Mouse (Mus musculus) embryonic stem cell, embryonic (primary cell): Measurements from ENCODE around the gene Lrrc39.

Experiments used
- CTCF ChIA-PET, 4 experiments: fragments of 300-600 bp in 2 of 4; fragments of 350-600 bp in 2 of 4; sonication (Branson Sonifier 250); formaldehyde crosslinking; loops; one replicate each; lab custom pipeline; 2022; ENCODE audit warnings: inconsistent platforms in 2 of 4; lab: Charles Lee
- POLR2A ChIA-PET, 4 experiments: fragments of 300-600 bp in 2 of 4; fragments of 350-600 bp in 2 of 4; sonication (Branson Sonifier 250); formaldehyde crosslinking; loops; one replicate each; lab custom pipeline; 2022; ENCODE audit warnings: antibody characterized with exemption in 4 of 4, inconsistent platforms in 1 of 4; lab: Charles Lee

Gene Lrrc39

DNA sequence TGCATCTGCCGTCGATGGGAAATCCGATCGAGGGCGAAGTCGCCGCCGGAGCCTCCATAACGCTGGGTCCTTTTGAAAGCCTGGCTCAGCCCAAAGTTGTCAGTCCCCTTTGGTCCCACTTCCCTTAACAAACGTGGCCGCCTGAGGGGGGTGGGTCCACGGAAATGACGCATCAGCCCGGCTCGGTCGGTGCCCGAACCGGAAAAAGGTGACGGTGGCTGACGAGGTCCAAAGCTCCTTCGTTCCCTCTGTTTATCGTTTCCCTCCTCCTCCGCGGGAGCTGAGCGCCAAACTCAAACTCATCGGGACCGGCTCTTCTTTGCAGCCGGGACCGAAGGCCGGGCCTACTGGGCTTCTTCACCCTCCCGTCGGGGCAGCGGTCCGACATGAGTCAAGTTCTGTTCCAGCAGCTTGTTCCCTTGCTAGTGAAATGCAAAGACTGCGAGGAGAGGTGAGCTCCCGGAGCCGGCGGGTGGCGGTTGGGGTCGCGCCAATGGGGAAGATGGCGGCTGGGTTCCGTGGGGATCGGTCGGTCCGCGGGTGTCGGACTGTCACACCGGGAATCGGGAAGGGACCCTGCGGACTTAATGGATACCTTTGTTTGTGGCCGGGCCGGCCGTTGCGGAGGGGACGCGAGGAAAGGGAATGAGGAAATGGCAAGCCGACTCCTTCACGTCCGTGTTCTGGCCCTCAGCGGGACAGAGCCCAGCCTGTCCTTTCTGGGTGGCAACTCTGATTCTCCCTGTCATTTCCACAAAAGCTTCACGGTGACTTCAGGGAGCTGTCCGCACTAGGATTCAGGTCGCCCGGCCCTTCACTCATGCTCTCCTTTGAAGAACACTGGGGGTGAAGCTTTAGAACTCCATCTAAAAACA is 32.2 kb downstream of the Lrrc39 start, which contains the start of gene Sass6:
Sass6 (plus strand) TSS at position 255 of the 875 bp plus-strand sequence.
- POLR2A ChIA-PET, result interaction anchor here in 3 of 4 experiments (0.5 to 5.3 kb wide), 71 partner anchors 8 to 1003 kb away, joined by 3 to 34 read pairs (median 4); partner anchors contain the start of genes Dbt (in 3 of the 3), Rtca (in 2 of the 3), Slc35a3 (in 2 of the 3) and Cdc14a (in 1 of the 3)
- CTCF ChIA-PET, result interaction anchor here (0.5 to 1.6 kb wide), 19 partner anchors 11 to 263 kb away, joined by 3 to 9 read pairs (median 4); partner anchors contain the start of gene Dbt (in 2 of the 4)

DNA sequence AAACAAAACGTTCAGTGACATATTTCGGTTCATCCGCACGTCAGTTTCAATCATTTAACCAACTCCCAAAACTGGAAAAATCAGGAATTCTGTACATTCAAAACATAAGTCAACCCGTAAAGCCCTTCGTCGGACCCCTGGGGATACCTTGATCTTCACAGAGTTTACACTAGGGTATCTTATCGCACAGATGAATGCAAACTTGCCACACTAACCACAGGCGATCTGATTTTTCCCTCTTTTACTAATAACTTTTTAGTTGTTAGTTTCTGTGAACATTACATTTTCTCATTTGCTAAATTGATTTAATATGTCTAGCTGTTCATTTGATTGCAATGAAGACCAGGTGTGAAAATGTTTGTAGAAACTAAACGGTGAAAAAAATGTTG is 32.8 kb downstream of the Lrrc39 start:
- ChIA-PET CTCF (interaction anchor here in 1 of 4 experiments (1.2 to 1.6 kb wide), 4 partner anchors 83 to 255 kb away, joined by 3 to 5 read pairs (median 4); partner anchors contain the start of gene Dbt), POLR2A (interaction anchor here in 3 of 4 experiments (0.5 to 5.3 kb wide), 45 partner anchors 8 to 588 kb away, joined by 3 to 34 read pairs (median 6); partner anchors contain the start of genes Dbt (in 2 of the 3), Rtca (in 2 of the 3), Cdc14a (in 1 of the 3) and Extl2 (in 1 of the 3))

DNA sequence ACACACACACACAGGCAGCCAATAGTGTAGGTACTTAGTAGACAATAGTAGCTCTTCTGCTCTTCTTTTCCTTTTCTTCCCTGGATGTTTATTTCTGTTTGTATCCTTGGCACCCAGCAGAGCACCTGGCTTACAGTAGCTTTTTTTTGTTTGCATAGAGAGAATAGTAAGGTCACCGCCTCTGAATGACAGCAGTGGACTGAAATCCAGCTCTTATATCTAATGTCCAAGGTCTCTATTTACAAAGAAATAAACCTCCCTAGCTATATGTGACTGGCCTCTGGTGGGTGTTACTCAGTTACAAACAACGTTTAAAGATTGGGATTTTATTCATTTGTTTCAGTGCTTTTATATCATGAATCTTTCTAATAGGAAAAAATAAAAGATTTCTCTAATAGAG is 36.9 kb downstream of the Lrrc39 start:
- POLR2A ChIA-PET, result interaction anchor here in 2 of 4 experiments (0.5 to 1.6 kb wide), 5 partner anchors 10 to 180 kb away, joined by 3 to 5 read pairs (median 3); partner anchors contain the start of gene Cdc14a (in 1 of the 2)
- CTCF ChIA-PET, result interaction anchor here in 1 of 4 experiments (0.7 kb wide), 1 partner anchor 87 kb away, joined by 3 read pairs; the partner anchor contains the start of gene Dbt

DNA sequence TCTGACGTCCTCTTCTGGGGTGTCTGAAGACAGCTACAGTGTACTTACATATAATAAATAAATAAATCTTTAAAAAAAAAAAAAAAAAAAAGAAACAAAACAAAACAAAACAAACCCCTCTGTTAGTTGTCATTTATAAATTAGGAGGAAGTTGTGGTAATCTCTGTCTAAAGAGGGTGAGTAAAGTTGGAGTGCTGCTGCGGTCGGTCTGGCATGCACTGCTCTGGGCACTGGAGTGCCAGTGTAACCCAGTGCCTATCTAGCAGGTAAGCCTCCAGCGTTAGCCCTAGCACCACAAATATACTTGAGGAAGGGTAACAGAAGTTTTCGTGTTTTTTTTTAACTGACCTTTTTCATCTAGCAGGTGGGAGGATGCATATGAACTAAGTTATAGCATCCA is 38.2 kb downstream of the Lrrc39 start:
- POLR2A ChIA-PET, result interaction anchor here in 2 of 4 experiments (0.6 to 2.5 kb wide), 3 partner anchors 13 to 73 kb away, joined by 3 to 8 read pairs (median 7); partner anchors contain the start of gene Trmt13 (in 1 of the 2)
- CTCF ChIA-PET, result interaction anchor here in 3 of 4 experiments (0.9 to 1.5 kb wide), 3 partner anchors 148 to 151 kb away, joined by 3 to 5 read pairs (median 4); no protein-coding TSS in a partner anchor

DNA sequence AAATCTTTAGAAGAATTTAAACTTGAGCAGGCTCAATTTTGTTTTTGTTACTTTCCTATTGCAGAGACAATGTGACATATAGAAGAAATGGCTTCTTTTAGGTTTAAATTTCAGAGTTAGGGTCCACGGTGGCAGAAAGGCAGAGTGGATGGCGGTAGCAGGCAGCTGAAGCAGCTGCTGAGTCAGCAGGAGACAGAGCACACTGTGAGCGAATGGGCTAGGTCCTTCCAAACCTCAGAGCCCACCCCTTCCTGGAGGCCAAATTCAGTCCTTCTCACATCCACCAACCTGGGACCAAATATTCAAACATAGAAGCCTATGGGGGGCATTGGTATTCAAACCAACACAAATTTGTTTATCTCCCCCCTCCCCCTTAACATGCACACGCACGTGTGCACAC is 39.0 kb downstream of the Lrrc39 start:
- POLR2A ChIA-PET, result interaction anchor here in 1 of 4 experiments (0.6 to 2.5 kb wide), 6 partner anchors 13 to 30 kb away, joined by 3 to 7 read pairs (median 4); partner anchors contain the start of gene Trmt13

DNA sequence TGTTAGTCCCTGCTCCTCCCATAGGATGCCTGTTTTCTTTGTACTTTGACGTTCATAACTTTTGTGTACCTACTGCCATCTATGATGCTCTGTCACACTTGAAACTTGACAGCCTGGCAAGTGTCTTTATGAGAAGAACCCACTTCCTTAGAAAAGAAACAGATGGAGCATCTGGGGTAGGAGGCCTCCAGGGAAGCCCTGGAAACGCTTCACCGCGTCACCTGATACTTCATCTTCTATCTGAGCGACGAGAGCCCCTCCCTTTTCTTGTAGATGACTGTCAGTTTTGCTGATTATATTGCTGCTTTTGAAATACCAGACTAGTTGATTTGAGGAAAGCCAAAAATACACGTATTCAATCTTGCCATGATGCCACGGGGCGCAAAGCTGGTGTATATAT is 41.8 kb downstream of the Lrrc39 start:
- POLR2A ChIA-PET, result interaction anchor here in 1 of 4 experiments (1.0 to 4.1 kb wide), 4 partner anchors 10 to 31 kb away, joined by 3 to 18 read pairs (median 4); partner anchors contain the start of gene Sass6
- CTCF ChIA-PET, result no interaction called here

More for the DNA sequence above, 39.0 kb downstream of the Lrrc39 start:
- CTCF ChIA-PET, result interaction anchor here (0.7 to 1.5 kb wide), 8 partner anchors 21 to 178 kb away, joined by 3 to 5 read pairs (median 3); partner anchors contain the start of gene Cdc14a (in 1 of the 4)

DNA sequence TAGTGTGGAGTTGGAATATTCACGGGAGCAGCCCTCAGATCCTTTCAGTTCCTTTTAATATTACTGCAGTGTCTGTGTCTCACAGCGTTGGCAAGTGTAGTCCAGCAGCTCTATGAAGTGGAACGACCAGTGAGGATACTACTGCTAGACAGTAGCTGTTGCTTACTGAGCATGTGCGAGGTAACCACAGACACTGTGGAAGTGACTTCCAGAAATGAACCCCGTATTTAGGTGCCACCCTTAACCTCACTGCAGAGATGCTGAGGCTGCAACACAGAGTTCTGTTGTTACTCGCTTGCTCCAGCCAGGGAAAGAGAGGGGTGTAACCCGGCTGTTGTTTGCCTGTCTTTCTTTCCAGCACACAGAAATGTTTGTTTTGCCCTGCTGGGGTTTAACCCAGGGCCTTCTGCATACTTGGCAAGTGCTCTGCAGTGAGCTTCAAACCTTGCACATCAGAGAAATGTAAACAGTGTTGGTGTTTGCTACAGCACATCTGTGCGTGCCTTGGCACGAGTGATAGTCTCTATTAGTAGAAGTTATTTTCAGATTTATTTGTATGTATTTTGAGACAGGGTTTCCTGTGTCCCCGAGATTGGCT is 51.6 kb downstream of the Lrrc39 start, which contains the start of gene Trmt13:
Trmt13 (minus strand) TSS at position 293 of the 598 bp plus-strand sequence.
- ChIA-PET CTCF (no interaction called here), POLR2A (interaction anchor here in 2 of 4 experiments (0.6 to 2.2 kb wide), 11 partner anchors 8 to 100 kb away, joined by 3 to 8 read pairs (median 3); partner anchors contain the start of gene Sass6 (in 1 of the 2))

DNA sequence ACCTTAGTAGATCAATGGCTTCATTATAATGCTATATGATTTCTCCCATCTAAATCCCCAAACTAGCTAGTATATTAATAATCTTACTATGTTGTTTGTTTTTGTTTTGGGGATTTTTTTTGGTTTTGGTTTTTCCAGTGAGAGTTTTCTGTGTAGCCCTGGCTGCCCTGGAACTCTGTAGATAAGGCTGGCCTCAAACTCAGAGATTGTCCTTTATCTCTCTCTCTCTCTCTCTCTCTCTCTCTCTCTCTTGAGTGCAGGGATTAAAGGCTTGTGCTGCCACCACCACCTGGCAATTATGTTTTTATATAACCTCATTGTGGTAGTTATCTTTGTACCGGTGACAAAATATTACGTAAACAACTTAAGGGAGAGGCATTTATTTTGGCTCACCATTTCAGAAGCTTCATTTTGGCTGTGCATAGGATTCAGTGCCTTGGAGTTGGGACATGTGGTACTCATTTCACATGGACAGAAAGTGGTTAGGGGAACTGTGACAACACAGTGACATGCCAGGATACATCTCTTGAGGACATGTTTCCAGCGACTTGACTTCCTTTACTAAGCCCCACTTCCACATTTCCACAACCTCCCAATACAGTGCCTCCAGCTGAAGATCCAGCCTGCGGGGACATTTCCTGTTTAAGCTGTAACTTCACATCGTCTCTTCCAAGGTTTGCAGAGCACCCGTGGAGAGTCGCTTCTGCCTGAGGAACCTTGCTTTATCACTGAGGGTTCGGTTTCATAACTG is 52.7 kb downstream of the Lrrc39 start:
- ChIA-PET CTCF (no interaction called here), POLR2A (interaction anchor here in 3 of 4 experiments (0.6 to 2.2 kb wide), 10 partner anchors 10 to 252 kb away, joined by 3 to 8 read pairs (median 4); partner anchors contain the start of genes Dbt (in 1 of the 3) and Sass6 (in 1 of the 3))

DNA sequence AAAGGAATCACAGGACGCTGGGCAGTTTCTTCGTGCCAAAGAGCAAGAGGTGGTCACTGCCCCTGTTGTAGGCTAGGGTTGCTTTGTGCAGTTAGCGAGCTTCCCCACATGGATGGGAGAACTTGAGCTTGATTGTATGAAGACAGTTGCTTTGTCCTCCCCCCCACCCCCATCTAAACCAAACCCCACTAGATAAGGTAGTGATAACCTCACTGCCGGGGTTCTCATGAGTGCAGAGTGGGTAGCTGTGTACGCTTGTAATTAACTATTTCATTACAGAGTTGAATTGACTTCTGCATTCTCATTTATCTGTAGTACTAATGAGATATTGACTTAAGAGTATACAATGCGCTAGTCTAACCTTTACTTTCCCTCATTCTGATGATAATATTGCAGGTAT is 56.1 kb downstream of the Lrrc39 start:
- CTCF ChIA-PET, result interaction anchor here in 1 of 4 experiments (0.6 to 0.7 kb wide), 2 partner anchors 117 to 243 kb away, joined by 5 to 15 read pairs; no protein-coding TSS in a partner anchor
- POLR2A ChIA-PET, result interaction anchor here in 2 of 4 experiments (1.0 to 5.7 kb wide), 9 partner anchors 12 to 40 kb away, joined by 3 to 36 read pairs (median 6); partner anchors contain the start of gene Sass6 (in 2 of the 2)

DNA sequence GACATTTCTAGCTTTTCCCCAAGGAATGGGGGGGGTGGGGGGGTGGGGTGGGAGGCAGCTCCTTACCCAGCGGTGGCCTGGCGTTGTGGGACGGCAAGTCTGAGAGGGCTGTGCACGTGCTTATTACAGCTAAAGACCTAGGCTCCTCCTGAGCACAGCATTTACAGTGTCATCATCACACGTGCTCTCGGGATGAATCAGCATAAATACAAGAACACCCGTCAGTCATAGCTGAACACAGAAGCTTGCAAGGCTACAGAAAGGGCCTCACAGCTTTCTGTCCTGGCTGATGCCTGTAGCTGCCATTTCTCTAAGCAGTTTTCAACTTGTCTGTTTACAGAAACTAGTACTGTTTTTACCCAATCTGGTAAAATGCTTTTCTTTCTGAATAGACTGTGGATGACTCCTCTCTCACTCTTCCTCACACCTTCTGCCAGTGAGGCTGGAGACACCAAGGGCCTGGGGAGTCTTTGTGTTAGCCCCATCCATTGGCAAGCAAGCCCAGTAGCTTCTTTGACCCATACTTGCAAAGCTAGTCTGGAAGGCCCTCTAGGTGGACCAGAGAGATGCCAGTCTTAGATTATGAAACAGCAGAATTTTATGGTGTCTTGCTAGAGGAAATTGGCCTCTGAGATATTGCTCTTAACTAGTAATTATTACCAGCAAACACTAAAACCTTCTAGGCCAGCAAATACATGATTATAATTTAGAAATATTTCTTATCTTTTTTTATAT is 58.0 kb downstream of the Lrrc39 start:
- ChIA-PET POLR2A (interaction anchor here in 3 of 4 experiments (0.5 to 5.7 kb wide), 30 partner anchors 10 to 614 kb away, joined by 3 to 36 read pairs (median 4); partner anchors contain the start of genes Dbt (in 2 of the 3), Sass6 (in 2 of the 3), Extl2 (in 1 of the 3) and Slc30a7 (in 1 of the 3)), CTCF (interaction anchor here in 1 of 4 experiments (0.6 kb wide), 1 partner anchor 26 kb away, joined by 6 read pairs; the partner anchor contains the start of gene Sass6)

DNA sequence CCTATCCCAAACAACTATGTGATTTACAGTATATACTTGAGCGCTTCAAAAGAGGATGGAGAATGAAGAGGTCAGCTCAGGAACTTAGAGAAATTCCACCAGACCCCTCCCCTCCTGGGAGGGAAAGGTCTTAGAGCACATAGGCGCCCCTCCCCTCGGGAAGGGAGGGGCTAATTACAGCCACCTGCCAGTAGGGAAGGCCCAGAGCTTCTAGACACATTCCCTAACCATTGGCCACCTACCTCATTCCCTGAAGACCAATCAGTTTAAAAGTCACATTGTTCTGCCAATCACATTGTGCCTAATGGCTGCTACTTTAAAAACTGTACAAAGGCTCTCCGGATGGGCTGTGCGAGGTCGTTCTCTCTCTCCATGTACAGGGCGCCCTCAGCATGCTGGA is 59.9 kb downstream of the Lrrc39 start:
- ChIA-PET POLR2A (interaction anchor here in 3 of 4 experiments (0.6 to 5.7 kb wide), 33 partner anchors 9 to 878 kb away, joined by 3 to 36 read pairs (median 4); partner anchors contain the start of genes Sass6 (in 2 of the 3), Cdc14a (in 1 of the 3), Dbt (in 1 of the 3) and Mfsd14a (in 1 of the 3)), CTCF (interaction anchor here in 2 of 4 experiments (0.7 to 1.5 kb wide), 5 partner anchors 10 to 291 kb away, joined by 3 read pairs; no protein-coding TSS in a partner anchor)

DNA sequence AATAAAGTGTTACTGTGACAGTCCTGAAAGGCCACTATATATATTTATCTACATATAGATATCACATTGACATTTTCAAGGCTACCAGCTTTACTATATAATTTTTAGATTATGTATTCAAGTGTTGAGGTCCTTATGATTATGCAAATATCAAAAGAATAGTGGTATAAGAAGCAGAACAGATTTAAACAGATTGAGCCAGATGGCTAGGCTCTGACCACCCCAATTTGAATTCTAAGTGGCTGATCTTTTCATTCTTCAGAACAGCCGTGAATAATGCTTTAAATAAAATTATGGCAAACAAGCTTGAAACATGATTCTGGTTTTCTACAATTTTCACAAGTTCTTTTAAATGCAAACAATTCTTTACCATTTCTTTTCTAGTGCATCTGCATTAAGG is 68.7 kb downstream of the Lrrc39 start:
- POLR2A ChIA-PET, result interaction anchor here in 2 of 4 experiments (0.6 to 3.3 kb wide), 9 partner anchors 10 to 92 kb away, joined by 3 to 31 read pairs (median 5); partner anchors contain the start of genes Mfsd14a (in 1 of the 2) and Trmt13 (in 1 of the 2)
- CTCF ChIA-PET, result interaction anchor here in 1 of 4 experiments (0.6 to 1.2 kb wide), 2 partner anchors 9 to 438 kb away, joined by 3 read pairs; no protein-coding TSS in a partner anchor
